Mouse (Mus musculus) A20 (cell line): Measurements from ENCODE around the gene Rpl32.
A peak's percentile ranks its signal among the peaks of the same experiment; 100 is the strongest.

Experiments
- DNase-seq: peaks from one replicate; pipeline ENCODE4 v3.0.0-alpha.2; 2011; ENCODE audit warnings: low read depth, low spot score

The Rpl32 gene

GRCm38 (mm10) chr6:115815041-115815440, 6.5 kb upstream of the Rpl32 start:
- no peak for DNase-seq

GRCm38 (mm10) chr6:115814104-115814503, 5.6 kb upstream of the Rpl32 start:
- DNase-seq, result peak; percentile 69

- DNase-seq, result no peak
Measured at GRCm38 (mm10) chr6:115811606-115812005, 3.1 kb upstream of the Rpl32 start.

GRCm38 (mm10) chr6:115808196-115808487, 405 bp downstream of the Rpl32 start:
- DNase-seq, result no peak

GRCm38 (mm10) chr6:115807464-115808195, 917 bp downstream of the Rpl32 start:
- DNase-seq, result peak; percentile 21

- peak; percentile 16 for DNase-seq
Measured at GRCm38 (mm10) chr6:115804432-115805192, 3.9 kb downstream of the Rpl32 start.

GRCm38 (mm10) chr6:115803541-115804382, 4.8 kb downstream of the Rpl32 start:
- peak; percentile 74 for DNase-seq

- no peak for DNase-seq
Measured at GRCm38 (mm10) chr6:115801811-115802210, 6.7 kb downstream of the Rpl32 start.

GRCm38 (mm10) chr6:115792691-115793215, 15.8 kb downstream of the Rpl32 start:
- DNase-seq, result no peak

- no peak for DNase-seq
Measured at GRCm38 (mm10) chr6:115791842-115792686, 16.5 kb downstream of the Rpl32 start.

GRCm38 (mm10) chr6:115791016-115791415, 17.5 kb downstream of the Rpl32 start:
- no peak for DNase-seq

- DNase-seq, result no peak
Measured at GRCm38 (mm10) chr6:115782781-115783180, 25.8 kb downstream of the Rpl32 start.

GRCm38 (mm10) chr6:115776363-115776762, 32.2 kb downstream of the Rpl32 start:
- no peak for DNase-seq

- DNase-seq, result no peak
Measured at GRCm38 (mm10) chr6:115775838-115776237, 32.7 kb downstream of the Rpl32 start.

- peak; percentile 83 for DNase-seq
Measured at GRCm38 (mm10) chr6:115774501-115774921, 34.0 kb downstream of the Rpl32 start, which contains the start of gene Cand2. Gene Cand2, plus strand, starts transcription at chr6:115774538.

- peak; percentile 82 for DNase-seq
Measured at GRCm38 (mm10) chr6:115773966-115774413, 34.6 kb downstream of the Rpl32 start.

GRCm38 (mm10) chr6:115772604-115773003, 35.9 kb downstream of the Rpl32 start:
- DNase-seq, result peak; percentile 56

GRCm38 (mm10) chr6:115772201-115772600, 36.3 kb downstream of the Rpl32 start:
- DNase-seq, result no peak

GRCm38 (mm10) chr6:115770852-115771251, 37.7 kb downstream of the Rpl32 start:
- DNase-seq, result no peak

- peak; percentile 19 for DNase-seq
Measured at GRCm38 (mm10) chr6:115770059-115770670, 38.4 kb downstream of the Rpl32 start.
